Mouse (Mus musculus): Measurements from ENCODE around the gene Cadm1. TPM values are rescaled to one million over a fixed set of nuclear protein-coding genes. Genes with fewer than 3 reads are reported as not detected.

Gene Cadm1
- polyA plus RNA-seq, 1 experiment from 2014 or later = 192 TPM

- Histone ChIP-seq H3K4me3 (ENCODE audit: low read depth, low read length) (no peak overlapping the region), H3K36me3 (ENCODE audit: control insufficient read depth, insufficient read depth, low read length) (no peaks in the 10 kb centered on the region), H3K9ac (replicated peaks; ENCODE audit: low read depth, low read length) (no peak overlapping the region), H3K4me1 (ENCODE audit: control insufficient read depth, insufficient read depth, low read length) (no peaks in the 10 kb centered on the region), H3K4me2 (ENCODE audit: low read depth, low read length) (no peak overlapping the region), H3K27me3 (ENCODE audit: control insufficient read depth, insufficient read depth, low read length) (no peaks in the 10 kb centered on the region), H3K9me3 (ENCODE audit: control insufficient read depth, low read length) (no peaks in the 10 kb centered on the region), H3K27ac (ENCODE audit: low read depth, low read length) (no peak overlapping the region)
- ATAC-seq (ENCODE audit: low read depth) = no peak
- WGBS = 57% methylated on average over 4 of the region's 4 CpGs
These were observed 13.7 kb upstream of the Cadm1 start for GRCm38 (mm10) chr9:47516238-47516637.

GRCm38 (mm10) chr9:47527290-47527689 is 2.7 kb upstream of the Cadm1 start:
- no peaks in the 10 kb centered on the region for H3K9me3 ChIP-seq (ENCODE audit: control insufficient read depth, low read length)
- H3K27ac ChIP-seq (ENCODE audit: low read depth, low read length) = no peak overlapping the region
- H3K4me3 ChIP-seq (ENCODE audit: low read depth, low read length) = no peak overlapping the region
- ATAC-seq (ENCODE audit: low read depth) = no peak
- no peak overlapping the region for H3K4me2 ChIP-seq (ENCODE audit: low read depth, low read length)
- peaks cover 3% of the 10 kb centered on the region; the same call in 1 of the 2 replicates for H3K27me3 ChIP-seq (ENCODE audit: control insufficient read depth, insufficient read depth, low read length)
- 89% methylated on average over 9 of the region's 9 CpGs for WGBS
- H3K36me3 ChIP-seq (ENCODE audit: control insufficient read depth, insufficient read depth, low read length) = no peaks in the 10 kb centered on the region
- H3K4me1 ChIP-seq (ENCODE audit: control insufficient read depth, insufficient read depth, low read length) = peaks cover 5% of the 10 kb centered on the region
- no peak overlapping the region for H3K9ac ChIP-seq (replicated peaks; ENCODE audit: low read depth, low read length)

DNA sequence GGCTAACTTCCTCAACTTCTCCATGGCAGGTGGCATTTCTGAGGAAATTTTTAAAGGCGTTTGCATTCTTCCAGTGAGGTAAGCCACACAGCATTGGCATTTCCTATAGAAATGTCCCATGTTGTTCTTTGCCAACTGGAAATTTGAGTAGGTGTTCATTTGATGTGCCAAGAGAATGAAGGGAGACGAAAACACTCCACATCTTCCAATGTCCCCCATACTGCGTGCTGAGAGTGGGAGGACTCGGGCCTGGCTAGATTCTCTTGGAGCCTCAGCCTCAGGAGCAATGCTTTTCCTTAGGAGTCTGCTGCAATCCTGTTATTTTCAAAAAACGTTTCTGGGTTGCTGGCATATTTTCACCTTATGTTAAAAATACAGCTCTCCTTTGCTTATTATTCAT is 2.2 kb upstream of the Cadm1 start:
- Histone ChIP-seq H3K36me3 (ENCODE audit: control insufficient read depth, insufficient read depth, low read length) (no peaks in the 10 kb centered on the region), H3K4me2 (ENCODE audit: low read depth, low read length) (no peak overlapping the region), H3K9ac (replicated peaks; ENCODE audit: low read depth, low read length) (no peak overlapping the region), H3K4me3 (ENCODE audit: low read depth, low read length) (no peak overlapping the region), H3K9me3 (ENCODE audit: control insufficient read depth, low read length) (no peaks in the 10 kb centered on the region), H3K4me1 (ENCODE audit: control insufficient read depth, insufficient read depth, low read length) (peaks cover 5% of the 10 kb centered on the region), H3K27me3 (ENCODE audit: control insufficient read depth, insufficient read depth, low read length) (peaks cover 3% of the 10 kb centered on the region; the same call in 1 of the 2 replicates), H3K27ac (ENCODE audit: low read depth, low read length) (no peak overlapping the region)
- WGBS = 85% methylated on average over 5 of the region's 5 CpGs
- ATAC-seq (ENCODE audit: low read depth) = no peak

DNA sequence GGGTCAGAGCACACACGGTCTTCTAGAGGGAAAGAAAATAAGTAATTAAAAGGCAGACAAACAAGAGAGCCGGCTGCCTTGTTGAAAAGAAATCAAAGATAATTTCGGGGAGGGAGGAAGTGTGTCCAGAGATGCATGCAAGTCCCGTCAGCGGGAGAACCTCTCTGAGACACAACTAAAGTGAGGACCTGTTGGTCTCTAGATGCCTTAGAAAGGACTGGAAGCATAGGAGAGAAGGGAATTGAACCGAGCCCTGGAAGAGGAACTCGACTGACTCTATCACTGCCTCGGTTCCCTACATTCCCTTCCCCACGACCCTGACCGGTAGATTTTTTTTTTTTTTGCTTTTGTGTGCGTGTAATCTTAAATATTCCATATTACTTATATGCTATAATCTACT is 791 bp upstream of the Cadm1 start:
- Histone ChIP-seq H3K9ac (replicated peaks; ENCODE audit: low read depth, low read length) (peak overlapping the region; percentile 75; the same call in 1 of the 2 replicates), H3K4me1 (ENCODE audit: control insufficient read depth, insufficient read depth, low read length) (peaks cover 16% of the 10 kb centered on the region), H3K4me2 (ENCODE audit: low read depth, low read length) (peak overlapping the region; percentile 75), H3K27ac (ENCODE audit: low read depth, low read length) (no peak overlapping the region), H3K36me3 (ENCODE audit: control insufficient read depth, insufficient read depth, low read length) (no peaks in the 10 kb centered on the region), H3K9me3 (ENCODE audit: control insufficient read depth, low read length) (no peaks in the 10 kb centered on the region), H3K4me3 (ENCODE audit: low read depth, low read length) (peak overlapping the region; percentile 98), H3K27me3 (ENCODE audit: control insufficient read depth, insufficient read depth, low read length) (peaks cover 3% of the 10 kb centered on the region; the same call in 1 of the 2 replicates)
- ATAC-seq (ENCODE audit: low read depth) = no peak
- 2% methylated on average over 11 of the region's 11 CpGs for WGBS

DNA sequence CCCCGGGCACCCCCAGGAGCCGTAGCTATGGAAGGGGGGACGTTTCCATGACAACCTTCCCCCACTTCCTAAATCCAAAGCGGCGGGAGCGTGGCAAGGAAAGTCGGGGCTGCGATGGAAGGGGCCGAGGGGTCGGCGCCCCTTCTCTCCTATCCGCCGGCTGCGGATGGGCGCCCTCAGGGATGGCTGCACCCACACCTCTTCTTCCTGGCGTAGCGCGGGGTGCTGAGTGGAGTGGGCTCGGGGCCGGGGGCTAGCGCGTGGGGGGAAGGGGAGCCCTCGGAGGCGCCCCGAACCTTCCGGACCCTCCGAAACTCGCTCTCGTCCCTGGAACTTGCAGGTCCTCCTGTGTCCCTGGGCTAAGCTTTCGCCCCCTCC is 560 bp downstream of the Cadm1 start:
- peak overlapping the region; percentile 98 for H3K4me3 ChIP-seq (ENCODE audit: low read depth, low read length)
- peak overlapping the region; percentile 88 for H3K9ac ChIP-seq (replicated peaks; ENCODE audit: low read depth, low read length)
- H3K27me3 ChIP-seq (ENCODE audit: control insufficient read depth, insufficient read depth, low read length) = peaks cover 3% of the 10 kb centered on the region
- under 1% methylated on average over 22 of the region's 30 CpGs for WGBS
- H3K4me2 ChIP-seq (ENCODE audit: low read depth, low read length) = peak overlapping the region; percentile 75
- ATAC-seq (ENCODE audit: low read depth) = peak; percentile 28
- peak overlapping the region; percentile 89 for H3K27ac ChIP-seq (ENCODE audit: low read depth, low read length)
- no peaks in the 10 kb centered on the region for H3K9me3 ChIP-seq (ENCODE audit: control insufficient read depth, low read length)
- peaks cover 16% of the 10 kb centered on the region for H3K4me1 ChIP-seq (ENCODE audit: control insufficient read depth, insufficient read depth, low read length)
- no peaks in the 10 kb centered on the region for H3K36me3 ChIP-seq (ENCODE audit: control insufficient read depth, insufficient read depth, low read length)

GRCm38 (mm10) chr9:47530922-47531850 is 1.2 kb downstream of the Cadm1 start:
- peak overlapping the region; percentile 98 for H3K4me3 ChIP-seq (ENCODE audit: low read depth, low read length)
- peak; percentile 45 for ATAC-seq (ENCODE audit: low read depth)
- no peaks in the 10 kb centered on the region for H3K9me3 ChIP-seq (ENCODE audit: control insufficient read depth, low read length)
- peak overlapping the region; percentile 88 for H3K9ac ChIP-seq (replicated peaks; ENCODE audit: low read depth, low read length)
- H3K4me1 ChIP-seq (ENCODE audit: control insufficient read depth, insufficient read depth, low read length) = peaks cover 16% of the 10 kb centered on the region
- under 1% methylated on average over 92 of the region's 110 CpGs for WGBS
- H3K27ac ChIP-seq (ENCODE audit: low read depth, low read length) = peak overlapping the region; percentile 89
- peaks cover 3% of the 10 kb centered on the region for H3K27me3 ChIP-seq (ENCODE audit: control insufficient read depth, insufficient read depth, low read length)
- H3K36me3 ChIP-seq (ENCODE audit: control insufficient read depth, insufficient read depth, low read length) = no peaks in the 10 kb centered on the region
- H3K4me2 ChIP-seq (ENCODE audit: low read depth, low read length) = peak overlapping the region; percentile 75

- Histone ChIP-seq H3K27ac (ENCODE audit: low read depth, low read length) (no peak overlapping the region; the same call in 1 of the 2 replicates), H3K9me3 (ENCODE audit: control insufficient read depth, low read length) (no peaks in the 10 kb centered on the region), H3K9ac (replicated peaks; ENCODE audit: low read depth, low read length) (peak overlapping the region; percentile 88), H3K4me2 (ENCODE audit: low read depth, low read length) (peak overlapping the region; percentile 75), H3K4me3 (ENCODE audit: low read depth, low read length) (peak overlapping the region; percentile 98), H3K27me3 (ENCODE audit: control insufficient read depth, insufficient read depth, low read length) (peaks cover 3% of the 10 kb centered on the region), H3K36me3 (ENCODE audit: control insufficient read depth, insufficient read depth, low read length) (no peaks in the 10 kb centered on the region), H3K4me1 (ENCODE audit: control insufficient read depth, insufficient read depth, low read length) (peaks cover 16% of the 10 kb centered on the region)
- WGBS = 3% methylated on average over 20 of the region's 20 CpGs
- no peak for ATAC-seq (ENCODE audit: low read depth)
These were observed 2.4 kb downstream of the Cadm1 start for GRCm38 (mm10) chr9:47532215-47532865.

GRCm38 (mm10) chr9:47533461-47533860 is 3.5 kb downstream of the Cadm1 start:
- no peak overlapping the region for H3K27ac ChIP-seq (ENCODE audit: low read depth, low read length)
- H3K9me3 ChIP-seq (ENCODE audit: control insufficient read depth, low read length) = no peaks in the 10 kb centered on the region
- H3K9ac ChIP-seq (replicated peaks; ENCODE audit: low read depth, low read length) = 0 out of 2 replicates have a peak overlapping the region, but pooled peaks have one; percentile 25
- peaks cover 3% of the 10 kb centered on the region for H3K27me3 ChIP-seq (ENCODE audit: control insufficient read depth, insufficient read depth, low read length)
- WGBS = 4% methylated on average over 8 of the region's 8 CpGs
- H3K4me2 ChIP-seq (ENCODE audit: low read depth, low read length) = peak overlapping the region; percentile 75
- ATAC-seq (ENCODE audit: low read depth) = no peak
- H3K4me1 ChIP-seq (ENCODE audit: control insufficient read depth, insufficient read depth, low read length) = peaks cover 16% of the 10 kb centered on the region
- H3K36me3 ChIP-seq (ENCODE audit: control insufficient read depth, insufficient read depth, low read length) = no peaks in the 10 kb centered on the region
- H3K4me3 ChIP-seq (ENCODE audit: low read depth, low read length) = peak overlapping the region; percentile 98
